In the genomic region with DNA sequence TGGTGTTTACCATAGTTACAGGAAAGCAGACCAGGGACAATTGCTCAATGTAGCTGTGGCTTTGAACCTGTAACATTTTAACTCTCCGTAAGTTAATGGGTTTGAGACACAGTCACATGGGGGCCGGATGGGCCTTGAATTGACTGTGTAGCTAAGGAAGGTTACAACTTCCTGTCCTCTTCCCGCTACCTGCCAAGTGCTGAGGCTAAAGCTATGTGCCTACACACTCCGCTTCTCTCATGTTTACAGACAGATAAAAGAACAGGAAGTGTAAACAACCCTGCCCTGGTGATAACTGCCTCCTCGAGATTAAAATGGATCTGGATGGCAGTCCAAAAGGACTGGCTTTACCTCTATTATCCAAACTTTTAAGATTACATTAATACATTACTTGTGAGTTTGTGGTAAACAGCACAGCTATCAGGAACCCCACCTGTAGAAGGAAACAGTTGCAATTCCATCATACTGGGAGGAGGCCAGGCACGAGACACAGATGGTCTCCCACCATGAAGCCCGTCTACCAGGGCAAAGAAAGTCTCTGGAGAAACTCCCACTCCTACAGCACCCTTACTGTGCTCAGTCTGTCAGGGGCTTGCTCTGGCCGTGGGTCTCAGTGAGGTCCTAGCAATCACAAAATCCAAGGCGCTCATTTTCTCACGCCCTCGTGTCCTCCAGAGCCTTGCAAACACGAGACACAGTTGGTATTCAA, we compare ENCODE assay signal across 8 mouse cellular contexts. TPM values are rescaled to one million over a fixed set of nuclear protein-coding genes. Genes with fewer than 3 reads are reported as not detected.
DNase-seq lines count a peak whose midpoint lies in the region; ATAC-seq and TF ChIP-seq lines count a peak whose summit lies in the region.

No protein-coding gene starts in this region.

- DNase-seq in heart, adult 11 months: peak; percentile 86
- DNase-seq in heart, adult 8-10 months (ENCODE audit: low spot score): no peak
- DNase-seq in R1 (ENCODE audit: low read depth, low spot score): peak; percentile 29
- no peak for DNase-seq in heart, postnatal 0 days (ENCODE audit: low spot score)
- DNase-seq in left cerebral cortex, postnatal 14 days (ENCODE audit: low spot score in 2 of 2): no peak
- no peak for DNase-seq in Muller cell, postnatal 12 days (ENCODE audit: inconsistent ontology term)

- 43% methylated on average over 12 of the region's 12 CpGs for WGBS in heart, postnatal 0 days
- 24% methylated on average over 12 of the region's 12 CpGs for WGBS in liver, embryonic 12.5 days (ENCODE audit: insufficient replicate concordance)

- no peak for ATAC-seq in heart, postnatal 0 days (ENCODE audit: insufficient read depth, low read depth)
- peak; percentile 27; the same call in 1 of the 2 replicates for ATAC-seq in liver, embryonic 12.5 days
- no peak for ATAC-seq in erythroid progenitor cell, adult 5-6 weeks (replicated peaks; ENCODE audit: low FRiP score, poor library complexity, severe bottlenecking)

- H3K4me3 ChIP-seq in heart, postnatal 0 days (ENCODE audit: low read depth, low read length): no peak overlapping the region
- H3K4me3 ChIP-seq in liver, embryonic 12.5 days: no peak overlapping the region

- no peaks in the 10 kb centered on the region for H3K9me3 ChIP-seq in heart, postnatal 0 days (replicated peaks; ENCODE audit: control insufficient read depth, low read length)
- no peaks in the 10 kb centered on the region for H3K9me3 ChIP-seq in liver, embryonic 12.5 days (replicated peaks)

- H3K27me3 ChIP-seq in heart, postnatal 0 days (ENCODE audit: control insufficient read depth, insufficient read depth, low read length): no peaks in the 10 kb centered on the region
- H3K27me3 ChIP-seq in liver, embryonic 12.5 days (replicated peaks): no peaks in the 10 kb centered on the region

- intact Hi-C loops in left cerebral cortex, postnatal 14 days (cut with DNase I): no loop called here

- H3K27ac ChIP-seq in heart, postnatal 0 days (ENCODE audit: low read depth): no peak overlapping the region
- H3K27ac ChIP-seq in liver, embryonic 12.5 days: no peak overlapping the region

- TF ChIP-seq CTCF in heart, postnatal 0 days (IDR thresholded peaks at IDR 0.05; ENCODE audit: low read depth): no peak

- TF ChIP-seq EP300 in heart, postnatal 0 days (IDR thresholded peaks at IDR 0.05; ENCODE audit: low read depth): no peak

- no peak overlapping the region for H3K9ac ChIP-seq in heart, postnatal 0 days (replicated peaks; ENCODE audit: low read depth, low read length)
- H3K9ac ChIP-seq in liver, embryonic 12.5 days: no peak overlapping the region

- H3K4me1 ChIP-seq in heart, postnatal 0 days (ENCODE audit: control insufficient read depth, insufficient read depth): no peaks in the 10 kb centered on the region
- H3K4me1 ChIP-seq in liver, embryonic 12.5 days: peaks cover 17% of the 10 kb centered on the region

- no peaks in the 10 kb centered on the region for H3K36me3 ChIP-seq in heart, postnatal 0 days (replicated peaks; ENCODE audit: control insufficient read depth, insufficient read depth, low read length)
- H3K36me3 ChIP-seq in liver, embryonic 12.5 days: no peaks in the 10 kb centered on the region

- H3K4me2 ChIP-seq in heart, postnatal 0 days (ENCODE audit: low read depth, low read length): peak overlapping the region; percentile 20
- peak overlapping the region; percentile 19; the same call in 1 of the 2 replicates for H3K4me2 ChIP-seq in liver, embryonic 12.5 days

RNA-seq across cellular contexts. Expression of a gene that starts 54.7 kb away (rescaled TPM):
- total RNA-seq in heart, adult 8-10 months (2022): 10 to 100 TPM; 29.3 to 60.0 (median 43.0) TPM
- 134 and 321 TPM in 2 replicates for total RNA-seq in heart, postnatal 0 days (2014; rRNA removed; ENCODE audit: low replicate concordance)
- 33.2 and 35.8 TPM in 2 replicates for polyA plus RNA-seq in heart, postnatal 0 days (2015; fragmentation: Nextera tagmentation; extraction: Ambion mirVana)
- polyA plus RNA-seq in liver, embryonic 12.5 days (2016; fragmentation: Nextera tagmentation; extraction: Ambion mirVana): 11.6 and 12.2 TPM in 2 replicates
- 2.5 and 7.2 TPM in 2 replicates for total RNA-seq in erythroid progenitor cell, adult 5-6 weeks (2015; ENCODE audit: low replicate concordance)
- 3.0 and 5.5 TPM in 2 replicates for total RNA-seq in erythroid progenitor cell, adult 5-6 weeks (2017; ENCODE audit: low replicate concordance)
- total RNA-seq in left cerebral cortex, postnatal 14 days (2021): 10 to 100 TPM; 73.2 to 94.7 TPM

Comparison
In these comparisons a context has a peak if more than half of its experiments do, and no peak if none do; other contexts are left out.
1. DNase-seq: peak in heart, adult 11 months (single experiment) and R1 (single experiment); none in heart, adult 8-10 months (single experiment), heart, postnatal 0 days (single experiment), left cerebral cortex, postnatal 14 days (0 of 2) and Muller cell, postnatal 12 days (single experiment).